ENCODE assay signal across 18 mouse cellular contexts in the genomic region with DNA sequence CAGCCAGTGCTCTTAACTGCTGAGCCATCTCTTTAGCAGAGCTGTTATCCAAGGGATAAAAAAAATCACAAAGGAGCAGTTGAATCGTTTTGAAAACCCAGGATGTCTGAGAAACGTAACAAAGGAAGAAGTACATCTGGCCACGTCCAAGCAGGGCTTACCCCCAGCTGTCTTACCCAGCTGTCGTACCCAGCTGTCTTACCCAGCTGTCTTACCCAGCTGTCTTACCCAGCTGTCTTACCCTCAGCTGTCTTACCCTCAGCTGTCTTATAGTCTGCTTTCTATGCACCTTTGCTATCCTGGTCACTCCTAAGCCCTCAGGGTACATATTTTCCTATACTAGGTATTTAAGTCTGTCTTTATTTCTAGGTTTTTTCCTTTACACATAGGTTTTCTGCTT. TPM values are rescaled to one million over a fixed set of nuclear protein-coding genes. Genes with fewer than 3 reads are reported as not detected.
DNase-seq lines count a peak whose midpoint lies in the region; TF ChIP-seq lines count a peak whose summit lies in the region.
"Had no signal": no experiment of that assay in that cellular context is flagged by ENCODE, and none has a peak within 500 bp of the region (broad histone marks: within the 10 kb centered on the region; RNA-seq: fewer than 3 reads in every experiment).

No protein-coding gene starts in this region.

- no peak for TF ChIP-seq POLR2A in myocyte (IDR thresholded peaks at IDR 0.05; ENCODE audit: insufficient read length, low read depth)

- H3K36me3 ChIP-seq in heart, embryonic 10.5 days, result peaks cover 53% of the 10 kb centered on the region
- peaks cover 14% of the 10 kb centered on the region for H3K36me3 ChIP-seq in myocyte (ENCODE audit: control insufficient read depth, insufficient read depth)

- 87% methylated on average over 4 of the region's 4 CpGs for WGBS in heart, embryonic 10.5 days

- H3K79me2 ChIP-seq in myocyte (ENCODE audit: control insufficient read depth, insufficient read depth), result no peaks in the 10 kb centered on the region

- peak; percentile 36 for DNase-seq in heart, adult 11 months
- DNase-seq in heart, embryonic 10.5 days (ENCODE audit: low spot score), result no peak
- DNase-seq in testis, postnatal 10 days (ENCODE audit: low spot score), result no peak
- DNase-seq: adrenal gland, adult 2 months; adrenal gland, adult 8-10 months; adrenal gland, postnatal 10 days; adrenal gland, postnatal 14 days; adrenal gland, postnatal 25 days; adrenal gland, postnatal 36 days; B cell, adult 2 months; cerebellum, adult 11 months; cerebellum, adult 11-12 months; cerebellum, adult 18-20 months had no signal

- H3K4me3 ChIP-seq in heart, embryonic 10.5 days, result no peak overlapping the region
- no peak overlapping the region for H3K4me3 ChIP-seq in myocyte

- no peak overlapping the region for H3K27ac ChIP-seq in heart, embryonic 10.5 days

- no peaks in the 10 kb centered on the region for H3K27me3 ChIP-seq in heart, embryonic 10.5 days (ENCODE audit: insufficient read depth, poor library complexity, severe bottlenecking)
- no peaks in the 10 kb centered on the region for H3K27me3 ChIP-seq in myocyte (ENCODE audit: control insufficient read depth, insufficient read depth, insufficient read length)
- H3K27me3 ChIP-seq: CH12.LX, Patski had no signal

- no peak overlapping the region for H3K4me2 ChIP-seq in myocyte (ENCODE audit: low read depth)

- 0 out of 2 replicates have a peak, but pooled peaks cover 3% of the 10 kb centered on the region for H3K9me3 ChIP-seq in heart, embryonic 10.5 days

- no peak overlapping the region for H3ac ChIP-seq in myocyte (ENCODE audit: control insufficient read depth, insufficient read length)

- H3K4me1 ChIP-seq in heart, embryonic 10.5 days, result no peaks in the 10 kb centered on the region

TF ChIP-seq in myocyte, 11 proteins besides CTCF, POLR2A, EP300 and RAD21:
- TF ChIP-seq MAX (IDR thresholded peaks at IDR 0.05; ENCODE audit: low read depth) (no peak), REST (IDR thresholded peaks at IDR 0.05; ENCODE audit: insufficient read depth, insufficient read length) (no peak), POLR2AphosphoS2 (IDR thresholded peaks at IDR 0.05; ENCODE audit: insufficient read length, low read depth) (no peak), MYOD1 (IDR thresholded peaks at IDR 0.05; ENCODE audit: control insufficient read depth in 1 of 3, insufficient read length in 2 of 3, low read depth in 2 of 3) (peak in 2 of 3 experiments; percentile 43 to 53), E2F4 (IDR thresholded peaks at IDR 0.05; ENCODE audit: insufficient read depth) (no peak), CEBPB (IDR thresholded peaks at IDR 0.05; ENCODE audit: insufficient read depth, poor library complexity, severe bottlenecking) (no peak), TCF3 (IDR thresholded peaks at IDR 0.05; ENCODE audit: insufficient read length, low read depth) (peak; percentile 55), TCF12 (IDR thresholded peaks at IDR 0.05; ENCODE audit: insufficient read depth, poor library complexity, severe bottlenecking) (peak; percentile 33), SRF (IDR thresholded peaks at IDR 0.05; ENCODE audit: control insufficient read depth, insufficient read length, low read depth) (no peak), USF1 (IDR thresholded peaks at IDR 0.05; ENCODE audit: low read depth) (no peak), MYOG (IDR thresholded peaks at IDR 0.05; ENCODE audit: control insufficient read depth in 1 of 3, insufficient read depth in 1 of 3, insufficient read length in 2 of 3, low read depth in 2 of 3) (peak in 2 of 3 experiments; percentile 28 to 46)

RNA-seq across cellular contexts. Expression of gene Bms1, which starts 12.2 kb away (rescaled TPM):
- polyA plus RNA-seq in heart, embryonic 10.5 days (2016; fragmentation: Nextera tagmentation; extraction: Ambion mirVana), result 33.9 and 40.7 TPM in 2 replicates
- polyA plus RNA-seq in myocyte (2012; fragmentation: generic; extraction: Trizol), result 15.8 TPM

RNA-seq across cellular contexts. Expression of gene Zfp248, which starts 23.8 kb away (rescaled TPM):
- 5.1 and 7.4 TPM in 2 replicates for polyA plus RNA-seq in heart, embryonic 10.5 days (2016; fragmentation: Nextera tagmentation; extraction: Ambion mirVana)
- 1.2 TPM for polyA plus RNA-seq in myocyte (2012; fragmentation: generic; extraction: Trizol)

RNA-seq across cellular contexts. Expression of gene Zfp9, which starts 47.6 kb away (rescaled TPM):
- 9.0 and 9.1 TPM in 2 replicates for polyA plus RNA-seq in heart, embryonic 10.5 days (2016; fragmentation: Nextera tagmentation; extraction: Ambion mirVana)
- polyA plus RNA-seq in myocyte (2012; fragmentation: generic; extraction: Trizol), result 2.8 TPM
- polyA plus RNA-seq: activated CD4-positive, CD25-positive, alpha-beta regulatory T cell, adult 4 months; G1E had no signal
